Mouse (Mus musculus) mouse embryonic stem cell (cell line): ENCODE measurements at regions not wholly inside any gene's neighbourhood (a gene's known extent, or its start where the extent isn't known, plus 50 kb on each side); places are given as distances from the start of the nearest gene placed in this dataset.

Experiments used
- in situ Hi-C, 2 experiments: fragments of 300-500 bp; cut with MboI; formaldehyde crosslinking; loops; 1 replicate in 1 of 2; 3 replicates in 1 of 2; pipeline ENCODE4 v1.14.3; 2019 to 2020; ENCODE audit warnings: low sequenced_read_pairs in 2 of 2, low pct_unique_long_range_greater_than_20kb in 1 of 2, mixed read lengths in 1 of 2; ENCODE audit not compliant: unreplicated experiment in 1 of 2

- in situ Hi-C loops, result loop anchor here (10.0 kb wide), 1 partner anchor 259 kb away; no protein-coding TSS in a partner anchor
Measured at GRCm38 (mm10) chr15:27325847-27326548, 140.5 kb upstream of the Ank start.

DNA sequence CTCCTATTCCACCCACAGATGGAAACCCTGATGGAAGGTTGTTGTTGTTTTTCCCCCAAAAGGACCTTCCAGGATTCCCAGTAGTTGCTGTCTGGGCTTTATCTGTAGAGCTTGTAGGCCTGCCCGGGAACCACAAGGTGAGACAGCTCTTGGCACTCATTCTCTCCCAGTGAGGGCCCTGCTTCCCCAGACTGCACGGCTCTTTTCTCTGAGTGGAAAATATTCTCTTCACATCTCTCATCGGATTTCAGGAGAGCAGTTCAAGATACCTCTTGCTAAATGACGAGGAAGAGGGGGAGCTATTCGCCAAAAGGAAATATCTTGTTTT lies 140.0 kb upstream of the Ank start:
- in situ Hi-C loops, result loop anchor here (10.0 kb wide), 1 partner anchor 258 kb away; no protein-coding TSS in a partner anchor

GRCm38 (mm10) chr15:27327744-27328143 lies 138.7 kb upstream of the Ank start:
- in situ Hi-C loops, result loop anchor here (10.0 kb wide), 1 partner anchor 257 kb away; no protein-coding TSS in a partner anchor

- in situ Hi-C loops, result loop anchor here (10.0 kb wide), 1 partner anchor 256 kb away; no protein-coding TSS in a partner anchor
Measured at GRCm38 (mm10) chr15:27328441-27328840, 138.0 kb upstream of the Ank start.

DNA sequence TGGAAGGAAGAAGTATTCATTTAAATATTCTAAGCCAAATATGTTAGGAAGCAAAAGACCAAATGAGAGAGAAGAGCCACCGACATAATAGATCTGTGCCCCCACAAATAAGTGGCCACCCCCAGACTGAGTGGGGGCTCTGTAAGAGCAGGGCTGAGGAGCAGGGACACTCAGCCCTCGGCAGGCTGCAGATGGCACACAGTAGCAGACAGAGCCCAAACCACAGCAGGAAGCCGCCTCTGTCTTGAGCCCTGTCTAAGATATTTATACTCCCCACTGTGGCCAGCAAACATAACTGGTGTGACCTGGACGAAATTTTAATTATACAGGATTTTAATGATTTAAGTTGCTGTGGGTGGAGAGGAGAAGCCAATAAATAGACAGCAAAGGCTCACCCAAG lies 126.4 kb upstream of the Ank start:
- in situ Hi-C loops, result no loop called here

- in situ Hi-C loops, result no loop called here
Measured at GRCm38 (mm10) chr15:27341518-27341976, 124.9 kb upstream of the Ank start.

- in situ Hi-C loops, result no loop called here
Measured at GRCm38 (mm10) chr15:27358441-27358840, 108.0 kb upstream of the Ank start.

DNA sequence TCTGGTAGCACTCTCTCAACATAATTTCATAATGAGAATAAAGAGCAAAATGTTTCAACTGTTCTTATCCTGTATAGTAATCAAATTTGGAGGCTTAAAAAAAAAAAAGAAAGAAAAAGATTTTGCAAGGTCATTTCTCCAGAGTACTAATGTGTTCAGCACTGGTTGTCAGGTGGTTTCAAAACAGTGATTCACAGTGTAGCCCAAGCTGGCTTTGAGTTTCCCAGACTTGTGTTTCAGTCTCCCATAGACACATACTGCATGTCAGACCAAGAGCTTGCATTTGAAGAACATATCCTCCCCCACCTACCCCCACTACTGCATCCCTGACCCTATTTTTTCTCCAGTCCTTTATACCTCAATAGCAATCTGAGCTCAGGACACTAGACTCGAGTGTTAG lies 107.2 kb upstream of the Ank start:
- in situ Hi-C loops, result no loop called here

GRCm38 (mm10) chr15:27374517-27374916 lies 92.0 kb upstream of the Ank start:
- in situ Hi-C loops, result no loop called here

DNA sequence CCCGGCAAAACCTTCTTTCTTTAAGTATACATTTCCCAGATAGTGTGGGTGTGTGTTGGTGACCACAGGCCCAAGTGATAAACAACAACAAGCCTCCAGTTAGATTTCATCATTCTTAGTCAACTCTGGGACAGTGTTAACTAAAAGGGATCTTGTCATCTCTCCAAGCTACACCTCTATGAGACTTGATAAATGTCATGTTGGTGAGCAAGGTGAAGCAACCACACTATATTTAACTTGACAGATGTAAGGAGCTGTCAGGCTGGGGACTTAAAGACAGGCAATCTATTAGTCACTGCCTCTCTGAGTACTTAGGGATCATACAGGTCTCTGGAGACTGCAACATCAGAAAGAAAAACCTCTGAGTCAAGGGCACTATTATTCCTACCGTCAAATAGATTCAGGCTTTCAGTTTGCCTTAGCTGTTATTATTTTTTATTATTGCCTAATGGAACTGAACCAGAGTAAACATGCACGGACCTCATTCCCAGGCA lies 87.8 kb upstream of the Ank start:
- in situ Hi-C loops, result no loop called here

GRCm38 (mm10) chr15:27380436-27380945 lies 86.0 kb upstream of the Ank start:
- in situ Hi-C loops, result no loop called here

GRCm38 (mm10) chr15:27381565-27381964 lies 84.9 kb upstream of the Ank start:
- in situ Hi-C loops, result no loop called here

GRCm38 (mm10) chr15:27390567-27390966 lies 75.9 kb upstream of the Ank start:
- in situ Hi-C loops, result loop anchor here in 1 of 2 experiments (10.0 kb wide), 1 partner anchor 106 kb away; no protein-coding TSS in a partner anchor

GRCm38 (mm10) chr15:27405721-27406161 lies 60.7 kb upstream of the Ank start:
- in situ Hi-C loops, result no loop called here

DNA sequence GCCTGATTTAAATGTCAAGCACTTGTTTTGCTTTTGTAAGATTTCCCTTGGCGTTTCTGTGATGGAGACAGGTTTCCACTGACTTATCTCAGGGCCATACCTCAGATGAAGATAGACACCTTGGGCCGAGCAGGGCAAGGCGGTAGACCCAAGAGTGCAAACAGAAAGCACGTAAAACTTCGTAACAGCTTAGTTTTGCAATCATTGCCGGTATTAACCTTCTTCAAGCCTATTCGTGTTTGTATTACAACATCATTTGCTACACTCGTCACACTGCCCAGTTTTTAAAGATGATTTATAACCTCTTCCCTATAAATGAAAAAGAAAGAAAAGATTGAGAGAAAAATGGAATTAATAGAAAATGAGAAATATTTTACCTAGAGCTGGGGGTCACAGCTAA lies 56.6 kb upstream of the Ank start:
- in situ Hi-C loops, result no loop called here

- in situ Hi-C loops, result no loop called here
Measured at GRCm38 (mm10) chr15:27412304-27412703, 54.2 kb upstream of the Ank start.

DNA sequence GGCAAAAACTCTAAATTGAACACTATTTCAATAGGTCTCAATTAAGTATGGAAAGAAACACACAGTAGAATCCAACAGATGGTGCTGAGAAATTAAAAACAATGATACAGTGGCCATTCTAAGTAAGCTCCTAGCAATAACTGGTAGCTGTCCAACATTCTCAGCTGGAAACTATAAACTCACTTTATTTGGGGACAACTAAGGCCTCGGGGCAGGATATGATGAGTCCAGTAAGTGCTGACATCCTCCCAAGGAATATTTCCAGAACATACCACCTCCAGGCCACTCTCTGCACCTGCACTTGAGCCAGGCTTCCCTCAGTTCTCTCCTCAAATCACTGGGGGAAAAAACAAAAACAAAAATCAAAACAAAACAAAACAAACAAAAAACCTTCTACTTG lies 53.7 kb upstream of the Ank start:
- in situ Hi-C loops, result no loop called here

DNA sequence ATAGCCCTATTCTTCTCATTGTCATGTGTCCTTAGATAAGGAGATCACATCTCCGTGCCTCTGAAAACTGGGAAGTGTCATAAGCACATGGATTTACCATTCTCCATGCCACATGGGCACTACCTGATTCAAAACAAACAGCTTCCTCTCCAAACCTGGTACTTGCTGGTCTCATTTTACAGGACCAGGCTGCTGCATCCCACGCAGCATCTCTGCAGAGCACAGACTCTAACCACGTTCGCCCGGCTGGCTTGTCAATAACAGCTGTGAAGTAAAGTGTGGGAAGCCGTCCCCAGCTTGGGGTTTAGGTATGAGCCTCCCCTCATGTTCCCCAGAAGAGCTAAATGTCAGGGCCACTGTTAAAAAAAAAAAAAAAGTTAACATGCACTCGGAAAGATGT lies 53.0 kb upstream of the Ank start:
- in situ Hi-C loops, result no loop called here

DNA sequence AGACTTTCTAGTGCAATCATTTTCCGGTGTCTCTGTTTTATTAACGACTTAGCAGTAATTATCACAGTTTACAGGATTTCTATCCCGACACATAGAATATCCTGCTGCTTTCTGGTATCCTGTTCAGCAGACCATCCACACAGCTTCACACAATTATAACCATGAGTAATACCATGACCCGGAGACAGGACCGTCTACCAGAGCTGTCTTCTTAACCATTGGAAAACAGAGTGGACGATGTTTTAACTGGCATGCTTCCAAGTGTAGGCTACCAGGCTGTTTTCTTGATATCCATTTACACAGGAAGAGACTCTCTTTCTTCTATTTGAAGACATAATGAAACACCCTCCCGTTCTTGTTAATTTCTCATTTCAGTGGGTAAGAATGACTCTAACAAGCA lies 51.7 kb upstream of the Ank start:
- in situ Hi-C loops, result no loop called here
